Mouse (Mus musculus) embryo, embryonic 11 days (tissue): ENCODE results near the gene Ets2.
"Not testable (repeated sequence)": the region's sequence is repeated elsewhere in the genome, so short reads cannot be mapped to it uniquely, and the experiment has no call there.

ENCODE experiments used
- DNase-seq: peaks from one replicate; pipeline ENCODE4 v3.0.0-alpha.2; 2015

The Ets2 gene

GRCm38 (mm10) chr16:95739522-95739921 lies 37.6 kb downstream of the Ets2 start:
- peak; percentile 46 for DNase-seq

GRCm38 (mm10) chr16:95741358-95741757 lies 39.5 kb downstream of the Ets2 start:
- no peak for DNase-seq

- no peak for DNase-seq
Measured at GRCm38 (mm10) chr16:95741915-95742739, 40.3 kb downstream of the Ets2 start.

GRCm38 (mm10) chr16:95742740-95743030 lies 40.8 kb downstream of the Ets2 start:
- no peak for DNase-seq

GRCm38 (mm10) chr16:95743104-95743503 lies 41.2 kb downstream of the Ets2 start:
- no peak for DNase-seq

- DNase-seq = no peak
Measured at GRCm38 (mm10) chr16:95744771-95745170, 42.9 kb downstream of the Ets2 start.

GRCm38 (mm10) chr16:95745685-95746084 lies 43.8 kb downstream of the Ets2 start:
- no peak for DNase-seq

- DNase-seq = no peak
Measured at GRCm38 (mm10) chr16:95746565-95746964, 44.7 kb downstream of the Ets2 start.

GRCm38 (mm10) chr16:95749291-95750103 lies 47.6 kb downstream of the Ets2 start:
- no peak for DNase-seq

GRCm38 (mm10) chr16:95750211-95750629 lies 48.3 kb downstream of the Ets2 start:
- no peak for DNase-seq

GRCm38 (mm10) chr16:95752502-95752901 lies 50.6 kb downstream of the Ets2 start:
- DNase-seq = no peak

- DNase-seq = no peak
Measured at GRCm38 (mm10) chr16:95753295-95753694, 51.4 kb downstream of the Ets2 start.

GRCm38 (mm10) chr16:95759151-95759987 lies 57.5 kb downstream of the Ets2 start:
- DNase-seq = no peak

- no peak for DNase-seq
Measured at GRCm38 (mm10) chr16:95759988-95760391, 58.1 kb downstream of the Ets2 start.

GRCm38 (mm10) chr16:95761742-95762141 lies 59.9 kb downstream of the Ets2 start:
- DNase-seq = no peak

- no peak for DNase-seq
Measured at GRCm38 (mm10) chr16:95763201-95763600, 61.3 kb downstream of the Ets2 start.

GRCm38 (mm10) chr16:95764041-95764440 lies 62.2 kb downstream of the Ets2 start:
- not testable (repeated sequence) for DNase-seq

GRCm38 (mm10) chr16:95766181-95766580 lies 64.3 kb downstream of the Ets2 start:
- no peak for DNase-seq

GRCm38 (mm10) chr16:95767246-95767645 lies 65.4 kb downstream of the Ets2 start:
- no peak for DNase-seq

- no peak for DNase-seq
Measured at GRCm38 (mm10) chr16:95769066-95769995, 67.5 kb downstream of the Ets2 start.

- no peak for DNase-seq
Measured at GRCm38 (mm10) chr16:95769996-95770334, 68.1 kb downstream of the Ets2 start.

GRCm38 (mm10) chr16:95770402-95770801 lies 68.5 kb downstream of the Ets2 start:
- no peak for DNase-seq
